Mouse (Mus musculus): ENCODE data around the gene Fcor. TPM values are rescaled to one million over a fixed set of nuclear protein-coding genes. Genes with fewer than 3 reads are reported as not detected.

Gene Fcor
- total and polyA plus RNA-seq, 3 experiments, result 0.84 TPM; not detected in 2

DNA sequence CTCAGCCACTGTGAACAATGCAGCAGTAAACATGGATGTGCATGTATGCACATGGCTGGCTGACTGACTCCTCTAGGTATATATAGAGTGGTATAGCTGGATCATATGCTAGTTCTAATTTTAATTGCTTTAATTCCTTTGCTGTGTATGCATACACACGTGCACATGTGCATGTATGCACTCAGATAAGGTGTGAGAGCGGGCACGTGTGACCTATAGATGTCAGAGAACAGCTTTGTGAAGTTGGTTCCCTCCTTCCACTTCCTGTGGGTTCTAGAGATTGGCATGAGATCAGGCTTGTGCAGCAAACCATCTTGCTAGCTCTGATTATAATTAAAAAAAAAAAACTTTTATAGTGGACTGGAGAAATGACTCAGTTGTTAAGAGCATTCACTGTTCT is 19.3 kb downstream of the Fcor start (continued):
- TF ChIP-seq ETS1 (IDR thresholded peaks at IDR 0.05; ENCODE audit: low read depth, low read length), result peak; percentile 10; the same call in 1 of the 2 replicates
- no peak for TF ChIP-seq TBP (IDR thresholded peaks at IDR 0.05; ENCODE audit: low read depth, low read length)
- peak; percentile 28; the same call in 1 of the 2 replicates for TF ChIP-seq MXI1 (IDR thresholded peaks at IDR 0.05; ENCODE audit: low read depth, low read length)
- TF ChIP-seq GABPA (IDR thresholded peaks at IDR 0.05; ENCODE audit: low read depth, low read length), result no peak
- TF ChIP-seq USF1 (IDR thresholded peaks at IDR 0.05; ENCODE audit: low read depth, low read length), result no peak
- 0 out of 2 replicates have a peak, but pooled peaks have one; percentile 12 for TF ChIP-seq MYC (IDR thresholded peaks at IDR 0.05; ENCODE audit: low read depth, low read length)
- TF ChIP-seq MEF2A (IDR thresholded peaks at IDR 0.05; ENCODE audit: extremely low read depth, insufficient replicate concordance, low read depth, low read length, poor library complexity, severe bottlenecking), result no peak

DNA sequence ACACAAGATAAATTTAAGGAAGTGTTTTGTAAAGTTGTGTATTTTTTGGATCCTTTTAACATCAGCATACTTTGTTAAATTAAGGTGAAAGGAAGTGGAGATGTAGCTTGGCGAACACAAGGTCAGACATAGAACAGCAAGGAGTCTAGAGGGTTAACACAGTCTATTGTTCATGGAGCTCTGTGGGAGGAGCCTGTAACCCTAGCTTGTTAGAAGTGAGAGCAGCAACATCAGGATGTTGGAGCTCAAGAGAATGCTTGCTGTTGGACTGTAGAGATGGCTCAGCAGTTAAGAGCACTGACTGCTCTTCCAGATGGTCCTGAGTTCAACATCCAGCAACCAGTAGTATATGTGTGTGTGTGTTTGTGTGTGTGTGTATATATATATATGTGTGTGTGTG is 23.2 kb downstream of the Fcor start:
- H3K9me3 ChIP-seq (replicated peaks; ENCODE audit: insufficient read depth, low read length), result no peaks in the 10 kb centered on the region
- no peaks in the 10 kb centered on the region for H3K27me3 ChIP-seq (ENCODE audit: control insufficient read depth in 1 of 2, insufficient read depth in 2 of 2, low read length in 2 of 2)
- no peak for TF ChIP-seq NELFE (IDR thresholded peaks at IDR 0.05; ENCODE audit: low read depth, low read length)
- no peak for TF ChIP-seq ELF1 (IDR thresholded peaks at IDR 0.05; ENCODE audit: low read depth, low read length)
- TF ChIP-seq SIN3A (IDR thresholded peaks at IDR 0.05; ENCODE audit: low read length), result no peak
- peak; percentile 23 for DNase-seq (ENCODE audit: low read depth, low spot score)
- no peak overlapping the region for H3K27ac ChIP-seq (ENCODE audit: control insufficient read depth, low read depth, low read length)
- no peak overlapping the region for H3K4me3 ChIP-seq (ENCODE audit: control insufficient read depth in 1 of 2, insufficient read depth in 1 of 2, low read depth in 2 of 2, low read length in 2 of 2)
- H3K79me2 ChIP-seq (ENCODE audit: control insufficient read depth, insufficient read depth, low read length, poor library complexity), result no peaks in the 10 kb centered on the region
- no peak overlapping the region for H3K9ac ChIP-seq (ENCODE audit: control insufficient read depth, low read depth, low read length, poor library complexity, severe bottlenecking)
- H3K4me1 ChIP-seq (ENCODE audit: control insufficient read depth in 1 of 2, insufficient read depth in 2 of 2, low read length in 2 of 2), result 0 out of 4 replicates have a peak, but pooled peaks cover 0 to 9% of the 10 kb centered on the region in 2 experiments
- no peaks in the 10 kb centered on the region for H3K36me3 ChIP-seq (ENCODE audit: control insufficient read depth in 1 of 2, insufficient read depth in 2 of 2, low read length in 2 of 2)

DNA sequence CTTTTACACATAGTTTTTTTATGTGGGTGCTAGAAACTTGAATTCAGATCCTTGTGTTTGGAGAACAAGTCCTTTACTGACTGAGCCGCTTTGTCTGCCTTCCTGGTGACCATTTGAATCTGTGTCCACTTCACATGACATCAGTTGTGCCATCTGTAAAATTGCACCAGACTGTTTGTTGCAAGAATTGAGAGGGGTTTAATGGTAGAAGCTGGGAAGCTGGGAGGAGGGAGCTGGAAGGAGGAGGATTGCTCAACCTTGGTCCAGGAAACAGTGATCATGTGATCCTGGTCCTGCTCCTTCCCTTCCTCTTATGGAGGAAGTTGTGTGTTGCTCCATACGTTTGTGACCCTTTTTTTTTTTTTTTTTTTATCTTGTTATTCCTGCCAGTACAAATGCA is 23.9 kb downstream of the Fcor start:
- Histone ChIP-seq H3K27ac (ENCODE audit: control insufficient read depth, low read depth, low read length) (no peak overlapping the region), H3K4me3 (ENCODE audit: control insufficient read depth in 1 of 2, insufficient read depth in 1 of 2, low read depth in 2 of 2, low read length in 2 of 2) (no peak overlapping the region), H3K9me3 (replicated peaks; ENCODE audit: insufficient read depth, low read length) (no peaks in the 10 kb centered on the region), H3K79me2 (ENCODE audit: control insufficient read depth, insufficient read depth, low read length, poor library complexity) (no peaks in the 10 kb centered on the region), H3K27me3 (ENCODE audit: control insufficient read depth in 1 of 2, insufficient read depth in 2 of 2, low read length in 2 of 2) (no peaks in the 10 kb centered on the region), H3K9ac (ENCODE audit: control insufficient read depth, low read depth, low read length, poor library complexity, severe bottlenecking) (no peak overlapping the region), H3K4me1 (ENCODE audit: control insufficient read depth in 1 of 2, insufficient read depth in 2 of 2, low read length in 2 of 2) (0 out of 4 replicates have a peak, but pooled peaks cover 0 to 9% of the 10 kb centered on the region in 2 experiments), H3K36me3 (ENCODE audit: control insufficient read depth in 1 of 2, insufficient read depth in 2 of 2, low read length in 2 of 2) (no peaks in the 10 kb centered on the region)
- DNase-seq (ENCODE audit: low read depth, low spot score), result no peak
- no peak for TF ChIP-seq USF2 (IDR thresholded peaks at IDR 0.05; ENCODE audit: borderline replicate concordance in 1 of 2, insufficient read depth in 1 of 2, low read depth in 1 of 2, low read length in 2 of 2)
- peak; percentile 35; the same call in 1 of the 2 replicates for TF ChIP-seq USF1 (IDR thresholded peaks at IDR 0.05; ENCODE audit: low read depth, low read length)

DNA sequence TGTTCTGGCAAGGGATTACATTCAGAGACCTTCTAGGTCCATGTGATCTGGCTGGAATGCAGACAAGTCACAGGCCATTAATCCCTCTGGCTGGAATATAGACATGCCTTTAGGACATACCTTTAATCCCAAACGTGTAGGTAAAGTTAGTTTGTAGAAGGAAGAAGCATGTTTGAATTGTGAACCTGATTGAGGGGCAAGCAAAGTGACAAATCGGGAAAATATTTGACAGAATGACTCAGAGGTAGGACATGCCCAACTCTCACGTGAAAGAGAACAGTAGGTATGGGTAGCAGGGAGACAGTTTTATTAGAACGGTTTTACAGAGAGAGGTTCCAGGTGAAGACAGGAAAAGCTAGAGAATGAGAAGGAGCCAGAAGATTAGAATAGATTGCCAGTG is 24.6 kb downstream of the Fcor start:
- H3K9ac ChIP-seq (ENCODE audit: control insufficient read depth, low read depth, low read length, poor library complexity, severe bottlenecking), result no peak overlapping the region
- no peak overlapping the region for H3K4me3 ChIP-seq (ENCODE audit: control insufficient read depth in 1 of 2, insufficient read depth in 1 of 2, low read depth in 2 of 2, low read length in 2 of 2)
- 0 out of 4 replicates have a peak, but pooled peaks cover 0 to 9% of the 10 kb centered on the region in 2 experiments for H3K4me1 ChIP-seq (ENCODE audit: control insufficient read depth in 1 of 2, insufficient read depth in 2 of 2, low read length in 2 of 2)
- H3K9me3 ChIP-seq (replicated peaks; ENCODE audit: insufficient read depth, low read length), result no peaks in the 10 kb centered on the region
- H3K79me2 ChIP-seq (ENCODE audit: control insufficient read depth, insufficient read depth, low read length, poor library complexity), result no peaks in the 10 kb centered on the region
- no peak for DNase-seq (ENCODE audit: low read depth, low spot score)
- H3K27me3 ChIP-seq (ENCODE audit: control insufficient read depth in 1 of 2, insufficient read depth in 2 of 2, low read length in 2 of 2), result no peaks in the 10 kb centered on the region
- TF ChIP-seq SMC3 (IDR thresholded peaks at IDR 0.05; ENCODE audit: low read depth, low read length) (no peak), RCOR1 (IDR thresholded peaks at IDR 0.05; ENCODE audit: low read depth, low read length) (no peak), POLR2AphosphoS5 (IDR thresholded peaks at IDR 0.05; ENCODE audit: borderline replicate concordance, low read depth, low read length) (no peak), USF2 (IDR thresholded peaks at IDR 0.05; ENCODE audit: borderline replicate concordance in 1 of 2, insufficient read depth in 1 of 2, low read depth in 1 of 2, low read length in 2 of 2) (no peak), KAT2A (conservative IDR thresholded peaks at IDR 0.05; ENCODE audit: low read depth, low read length) (no peak), ZNF384 (IDR thresholded peaks at IDR 0.05; ENCODE audit: low read depth, low read length) (no peak), TCF12 (IDR thresholded peaks at IDR 0.05; ENCODE audit: low read depth, low read length) (no peak)
- H3K36me3 ChIP-seq (ENCODE audit: control insufficient read depth in 1 of 2, insufficient read depth in 2 of 2, low read length in 2 of 2), result no peaks in the 10 kb centered on the region
- H3K27ac ChIP-seq (ENCODE audit: control insufficient read depth, low read depth, low read length), result no peak overlapping the region
